Mouse (Mus musculus): ENCODE results near the gene Aff4.
A peak's percentile ranks its signal among the peaks of the same experiment; 100 is the strongest.

Aff4 gene

GRCm38 (mm10) chr11:53429182-53429581 lies 78.5 kb downstream of the Aff4 start:
- DNase-seq: no peak

GRCm38 (mm10) chr11:53430300-53430669 lies 79.7 kb downstream of the Aff4 start:
- DNase-seq: no peak

- DNase-seq: peak; percentile 100
Measured at GRCm38 (mm10) chr11:53430670-53431346, 80.2 kb downstream of the Aff4 start, which contains the start of the genes Uqcrq and Gdf9. TSS of gene Uqcrq (minus strand) at chr11:53430831. TSS of gene Gdf9 (plus strand) at chr11:53431023.

- DNase-seq: no peak
Measured at GRCm38 (mm10) chr11:53431347-53432056, 80.9 kb downstream of the Aff4 start.

GRCm38 (mm10) chr11:53433057-53433456 lies 82.4 kb downstream of the Aff4 start:
- DNase-seq: no peak

- no peak for DNase-seq
Measured at GRCm38 (mm10) chr11:53435504-53435903, 84.9 kb downstream of the Aff4 start.

- no peak for DNase-seq
Measured at GRCm38 (mm10) chr11:53436338-53436737, 85.7 kb downstream of the Aff4 start.

GRCm38 (mm10) chr11:53441921-53442320 lies 91.3 kb downstream of the Aff4 start:
- no peak for DNase-seq

- DNase-seq: peak; percentile 44
Measured at GRCm38 (mm10) chr11:53443861-53444260, 93.2 kb downstream of the Aff4 start.

- no peak for DNase-seq
Measured at GRCm38 (mm10) chr11:53445562-53445961, 94.9 kb downstream of the Aff4 start.

GRCm38 (mm10) chr11:53446183-53446582 lies 95.5 kb downstream of the Aff4 start:
- no peak for DNase-seq

- DNase-seq: no peak
Measured at GRCm38 (mm10) chr11:53447996-53448395, 97.4 kb downstream of the Aff4 start.

- DNase-seq: peak; percentile 77
Measured at GRCm38 (mm10) chr11:53448529-53448928, 97.9 kb downstream of the Aff4 start.

GRCm38 (mm10) chr11:53450070-53450705 lies 99.6 kb downstream of the Aff4 start:
- DNase-seq: no peak

GRCm38 (mm10) chr11:53451361-53451760 lies 100.7 kb downstream of the Aff4 start:
- DNase-seq: no peak

- DNase-seq: no peak
Measured at GRCm38 (mm10) chr11:53452396-53452795, 101.8 kb downstream of the Aff4 start.

- no peak for DNase-seq
Measured at GRCm38 (mm10) chr11:53453031-53453430, 102.4 kb downstream of the Aff4 start.

- peak; percentile 73 for DNase-seq
Measured at GRCm38 (mm10) chr11:53456474-53457371, 106.1 kb downstream of the Aff4 start, which contains the start of the genes Gm10447 and Shroom1. TSS of gene Gm10447 (minus strand) at chr11:53457110. TSS of gene Shroom1 (plus strand) at chr11:53457205.

GRCm38 (mm10) chr11:53457372-53457954 lies 106.8 kb downstream of the Aff4 start:
- no peak for DNase-seq

GRCm38 (mm10) chr11:53458996-53459395 lies 108.4 kb downstream of the Aff4 start:
- DNase-seq: no peak

GRCm38 (mm10) chr11:53460192-53460591 lies 109.6 kb downstream of the Aff4 start:
- DNase-seq: no peak

- no peak for DNase-seq
Measured at GRCm38 (mm10) chr11:53461727-53462126, 111.1 kb downstream of the Aff4 start.
